Mouse (Mus musculus) intestine, embryonic 15.5 days (tissue): ENCODE data around the gene Erich4. TPM values are rescaled to one million over a fixed set of nuclear protein-coding genes. Genes with fewer than 3 reads are reported as not detected.

Experiments used
- ATAC-seq: fragments of 200-750 bp; cut with Nextera tagmentation; 2 replicates; pipeline ENCODE4 v1.8.0; 2017; ENCODE audit warnings: moderate TSS enrichment, moderate library complexity
- H3K27ac ChIP-seq: fragments of 300-500 bp; sonication (generic); 2 replicates; pipeline ENCODE4 v1.5.1; 2015; ENCODE audit warnings: mild to moderate bottlenecking, inconsistent platforms
- H3K27me3 ChIP-seq: fragments of 300-500 bp; sonication (generic); replicated peaks from 2 replicates; pipeline ENCODE4 v1.6.1; 2015; ENCODE audit warnings: inconsistent platforms
- H3K36me3 ChIP-seq: fragments of 300-500 bp; sonication (generic); 2 replicates; pipeline ENCODE4 v1.6.1; 2015; ENCODE audit warnings: inconsistent platforms
- H3K4me1 ChIP-seq: fragments of 300-500 bp; sonication (generic); replicated peaks from 2 replicates; pipeline ENCODE4 v1.6.1; 2015; ENCODE audit warnings: inconsistent platforms
- H3K4me2 ChIP-seq: fragments of 300-500 bp; sonication (generic); replicated peaks from 2 replicates; pipeline ENCODE4 v1.6.1; 2015; ENCODE audit warnings: mild to moderate bottlenecking, inconsistent platforms
- H3K4me3 ChIP-seq: fragments of 300-500 bp; sonication (generic); replicated peaks from 2 replicates; pipeline ENCODE4 v1.5.1; 2015; ENCODE audit warnings: inconsistent platforms
- H3K9ac ChIP-seq: fragments of 300-500 bp; sonication (generic); 2 replicates; pipeline ENCODE4 v1.6.1; 2015; ENCODE audit warnings: inconsistent platforms
- H3K9me3 ChIP-seq: fragments of 300-500 bp; sonication (generic); 2 replicates; pipeline ENCODE4 v1.6.1; 2016; ENCODE audit warnings: inconsistent platforms
- WGBS: fragments of 180-500 bp; shearing (Covaris S2); methylation state at CpG from one replicate; pipeline ENCODE4 v1.1.7; 2015; 5-methylcytosine and 5-hydroxymethylcytosine counted together
- polyA plus RNA-seq: library from polyadenylated mRNA; unstranded; fragments of >200 nt; fragmentation: Nextera tagmentation; extraction: Ambion mirVana; gene quantifications from 2 replicates; pipeline ENCODE4 v1.2.1, GENCODE M21; 2015

Gene Erich4
- polyA plus RNA-seq, 1 experiment from 2014 or later = 13.3 TPM

- no peak for ATAC-seq
- H3K4me1 ChIP-seq = peaks cover 11% of the 10 kb centered on the region; the same call in 1 of the 2 replicates
- H3K4me2 ChIP-seq = peak overlapping the region; percentile 59
- H3K36me3 ChIP-seq = no peaks in the 10 kb centered on the region
- H3K4me3 ChIP-seq = peak overlapping the region; percentile 58
- peak overlapping the region; percentile 28; the same call in 1 of the 2 replicates for H3K27ac ChIP-seq
- H3K9me3 ChIP-seq = no peaks in the 10 kb centered on the region
- H3K9ac ChIP-seq = peak overlapping the region; percentile 45
- H3K27me3 ChIP-seq = no peaks in the 10 kb centered on the region
- WGBS = 16% methylated on average over 5 of the region's 5 CpGs
These were observed 4.0 kb upstream of the Erich4 start for GRCm38 (mm10) chr7:25619722-25619991.

GRCm38 (mm10) chr7:25618865-25619721 lies 3.4 kb upstream of the Erich4 start, which contains the start of gene Dmac2:
Gene Dmac2, plus strand, starts transcription at chr7:25619414.
- H3K4me2 ChIP-seq = peak within 1 kb of the TSS; percentile 59
- H3K27ac ChIP-seq = peak within 1 kb of the TSS; percentile 28; the same call in 1 of the 2 replicates
- no peaks in the 10 kb centered on the region for H3K36me3 ChIP-seq
- 1% methylated on average over 53 of the region's 53 CpGs for WGBS
- peaks cover 11% of the 10 kb centered on the region; the same call in 1 of the 2 replicates for H3K4me1 ChIP-seq
- peak; percentile 92 for ATAC-seq
- H3K9me3 ChIP-seq = no peaks in the 10 kb centered on the region
- peak within 1 kb of the TSS; percentile 58 for H3K4me3 ChIP-seq
- peak within 1 kb of the TSS; percentile 45 for H3K9ac ChIP-seq
- H3K27me3 ChIP-seq = no peaks in the 10 kb centered on the region

GRCm38 (mm10) chr7:25617376-25618160 lies 1.9 kb upstream of the Erich4 start:
- Histone ChIP-seq H3K9ac (no peak overlapping the region), H3K4me3 (no peak overlapping the region), H3K4me1 (peaks cover 11% of the 10 kb centered on the region; the same call in 1 of the 2 replicates), H3K27ac (no peak overlapping the region), H3K27me3 (no peaks in the 10 kb centered on the region), H3K4me2 (no peak overlapping the region), H3K36me3 (no peaks in the 10 kb centered on the region), H3K9me3 (no peaks in the 10 kb centered on the region)
- no peak for ATAC-seq
- 85% methylated on average over 10 of the region's 10 CpGs for WGBS

DNA sequence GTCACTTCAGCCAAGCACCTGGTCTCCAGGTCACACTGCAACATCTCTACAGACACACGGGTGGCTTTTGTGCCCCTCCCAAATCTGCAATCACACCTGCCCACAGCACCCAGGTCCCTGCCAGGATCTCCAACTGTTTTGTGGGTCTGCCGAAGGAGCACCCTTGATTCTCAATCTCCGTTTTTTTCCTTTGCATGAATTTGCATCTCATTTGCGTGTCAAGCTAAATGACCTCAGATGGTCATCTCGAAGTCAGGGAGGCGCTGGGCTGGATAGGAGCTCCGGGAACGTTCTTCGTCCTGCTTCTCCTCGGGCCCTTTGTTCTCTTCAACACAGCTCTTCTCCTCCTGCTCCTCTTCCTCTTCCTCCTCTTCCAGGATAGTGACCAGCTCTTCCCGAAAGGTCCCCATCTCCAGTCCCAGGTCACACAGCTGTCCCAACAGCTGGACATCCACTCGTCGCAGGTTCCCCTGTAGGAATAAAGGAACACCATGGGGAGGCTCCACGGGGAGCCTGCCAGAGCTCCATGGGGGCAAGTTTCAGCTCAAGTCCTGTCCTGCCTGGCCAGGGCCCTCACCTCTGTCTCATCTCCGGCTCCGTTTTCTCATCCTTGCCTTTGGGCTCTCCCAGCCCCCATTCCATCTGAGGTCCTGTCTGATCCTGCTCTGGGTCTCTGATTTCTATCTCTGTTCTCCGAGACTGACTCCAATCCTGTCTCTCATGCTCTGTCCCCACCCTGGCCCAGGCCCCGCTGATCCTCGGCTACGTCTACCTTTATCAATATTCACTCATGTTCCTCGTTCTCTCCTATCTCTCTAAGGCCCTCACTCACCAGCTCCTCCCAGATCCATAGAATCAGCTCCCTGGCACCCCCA lies 624 bp downstream of the Erich4 start:
- no peak overlapping the region for H3K4me3 ChIP-seq
- no peaks in the 10 kb centered on the region for H3K36me3 ChIP-seq
- peak; percentile 24 for ATAC-seq
- H3K9ac ChIP-seq = no peak overlapping the region
- WGBS = 71% methylated on average over 21 of the region's 21 CpGs
- peak overlapping the region; percentile 66 for H3K27ac ChIP-seq
- H3K27me3 ChIP-seq = no peaks in the 10 kb centered on the region
- H3K4me2 ChIP-seq = peak overlapping the region; percentile 36
- peaks cover 9% of the 10 kb centered on the region; the same call in 1 of the 2 replicates for H3K4me1 ChIP-seq
- no peaks in the 10 kb centered on the region for H3K9me3 ChIP-seq

DNA sequence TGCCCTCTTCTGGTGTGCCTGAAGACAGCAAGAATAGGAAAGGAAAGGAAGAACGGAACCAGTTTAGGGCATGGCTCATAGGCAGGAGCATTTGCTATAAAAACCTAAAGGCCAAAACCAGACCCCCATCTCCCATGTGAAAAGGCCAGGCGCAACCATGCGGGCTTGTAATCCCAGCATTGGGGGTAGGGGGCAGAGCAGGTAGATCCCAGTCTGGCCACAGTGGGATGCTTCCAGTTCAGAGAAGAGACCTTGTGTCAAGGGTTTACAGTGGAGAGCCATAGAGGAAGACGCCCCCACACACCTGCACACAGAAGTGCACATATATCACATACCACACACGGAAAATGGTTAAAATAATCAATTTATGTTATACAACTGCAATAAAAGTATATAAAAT lies 1.6 kb downstream of the Erich4 start:
- Histone ChIP-seq H3K4me1 (0 out of 2 replicates have a peak, but pooled peaks cover 6% of the 10 kb centered on the region), H3K4me2 (no peak overlapping the region), H3K4me3 (no peak overlapping the region), H3K27ac (no peak overlapping the region), H3K9me3 (no peaks in the 10 kb centered on the region), H3K27me3 (no peaks in the 10 kb centered on the region), H3K36me3 (no peaks in the 10 kb centered on the region), H3K9ac (no peak overlapping the region)
- 87% methylated on average over 5 of the region's 5 CpGs for WGBS
- ATAC-seq = no peak

DNA sequence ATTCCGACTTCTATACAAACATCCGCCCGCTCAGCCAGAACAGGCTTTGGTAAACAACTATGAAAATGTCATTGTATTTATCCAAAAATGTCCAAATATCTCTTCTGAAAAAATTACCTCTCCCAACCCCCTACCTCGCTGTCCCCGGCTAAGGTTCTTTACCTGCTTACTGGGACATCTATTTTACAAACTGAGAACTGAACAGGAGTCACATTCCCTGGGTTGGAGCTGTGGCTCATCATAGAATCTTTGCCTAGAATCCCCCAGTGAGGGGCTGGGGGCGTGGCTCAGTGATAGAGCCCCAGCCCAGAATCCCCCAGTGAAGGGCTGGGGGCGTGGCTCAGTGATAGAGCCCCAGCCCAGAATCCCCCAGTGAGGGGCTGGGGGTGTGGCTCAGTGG lies 4.2 kb downstream of the Erich4 start:
- H3K4me1 ChIP-seq = 0 out of 2 replicates have a peak, but pooled peaks cover 4% of the 10 kb centered on the region
- H3K9me3 ChIP-seq = no peaks in the 10 kb centered on the region
- H3K4me2 ChIP-seq = no peak overlapping the region
- H3K9ac ChIP-seq = no peak overlapping the region
- no peak for ATAC-seq
- H3K36me3 ChIP-seq = no peaks in the 10 kb centered on the region
- H3K27ac ChIP-seq = no peak overlapping the region
- WGBS = 38% methylated on average over 7 of the region's 7 CpGs
- no peak overlapping the region for H3K4me3 ChIP-seq
- H3K27me3 ChIP-seq = no peaks in the 10 kb centered on the region

DNA sequence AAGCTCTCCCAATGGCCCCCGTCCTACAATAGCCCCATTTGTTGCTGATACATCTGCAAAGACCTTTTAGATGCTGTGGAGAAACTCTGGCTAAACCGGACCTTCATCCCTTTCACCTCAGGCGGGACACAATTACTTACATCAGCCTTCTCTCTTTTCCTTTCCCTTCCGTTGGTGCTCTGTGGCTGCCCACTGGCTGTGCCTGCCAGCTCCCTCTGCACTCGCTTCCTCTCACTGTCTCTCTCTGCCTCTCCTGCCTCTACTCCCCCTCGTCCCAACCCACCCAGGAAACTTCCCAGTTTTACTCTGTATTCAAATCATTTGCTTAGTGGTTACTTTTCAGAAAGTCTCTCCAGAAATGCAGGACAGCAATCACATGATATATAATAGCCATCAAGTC lies 5.6 kb downstream of the Erich4 start:
- Histone ChIP-seq H3K9me3 (no peaks in the 10 kb centered on the region), H3K4me3 (no peak overlapping the region), H3K4me2 (no peak overlapping the region), H3K27me3 (no peaks in the 10 kb centered on the region), H3K27ac (no peak overlapping the region), H3K36me3 (no peaks in the 10 kb centered on the region), H3K9ac (no peak overlapping the region), H3K4me1 (no peaks in the 10 kb centered on the region)
- no peak for ATAC-seq
- 36% methylated on average over 6 of the region's 6 CpGs for WGBS

DNA sequence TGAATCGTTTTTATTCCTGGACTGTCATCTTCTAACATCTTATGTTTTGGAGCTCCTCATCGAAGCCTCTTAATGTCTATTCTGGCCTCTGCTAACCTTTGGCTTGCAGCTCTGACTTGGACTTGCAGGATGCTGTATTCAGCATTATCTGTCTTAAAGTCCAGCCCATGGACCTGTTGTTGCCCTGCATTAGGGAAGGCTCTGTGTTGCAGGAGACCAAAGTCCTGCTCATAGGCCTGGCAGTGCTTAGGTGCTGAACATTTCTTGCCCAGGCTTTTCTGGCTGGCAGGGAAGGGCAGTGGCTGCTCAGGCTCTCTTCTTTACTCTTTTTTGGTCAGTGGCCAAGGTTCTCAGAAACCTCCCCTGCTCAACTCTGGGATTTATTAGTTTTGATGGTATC lies 8.5 kb downstream of the Erich4 start:
- Histone ChIP-seq H3K36me3 (no peaks in the 10 kb centered on the region), H3K4me2 (no peak overlapping the region), H3K9ac (no peak overlapping the region), H3K9me3 (no peaks in the 10 kb centered on the region), H3K4me3 (no peak overlapping the region), H3K27me3 (no peaks in the 10 kb centered on the region), H3K27ac (no peak overlapping the region), H3K4me1 (no peaks in the 10 kb centered on the region)
- ATAC-seq = no peak
- 73% methylated on average over 2 of the region's 2 CpGs for WGBS

GRCm38 (mm10) chr7:25606625-25607063 lies 9.0 kb downstream of the Erich4 start:
- no peaks in the 10 kb centered on the region for H3K27me3 ChIP-seq
- no peak overlapping the region for H3K27ac ChIP-seq
- H3K4me1 ChIP-seq = no peaks in the 10 kb centered on the region
- H3K9ac ChIP-seq = no peak overlapping the region
- no peaks in the 10 kb centered on the region for H3K9me3 ChIP-seq
- no peak overlapping the region for H3K4me2 ChIP-seq
- WGBS = 81% methylated on average over 4 of the region's 4 CpGs
- ATAC-seq = no peak
- no peaks in the 10 kb centered on the region for H3K36me3 ChIP-seq
- H3K4me3 ChIP-seq = no peak overlapping the region

DNA sequence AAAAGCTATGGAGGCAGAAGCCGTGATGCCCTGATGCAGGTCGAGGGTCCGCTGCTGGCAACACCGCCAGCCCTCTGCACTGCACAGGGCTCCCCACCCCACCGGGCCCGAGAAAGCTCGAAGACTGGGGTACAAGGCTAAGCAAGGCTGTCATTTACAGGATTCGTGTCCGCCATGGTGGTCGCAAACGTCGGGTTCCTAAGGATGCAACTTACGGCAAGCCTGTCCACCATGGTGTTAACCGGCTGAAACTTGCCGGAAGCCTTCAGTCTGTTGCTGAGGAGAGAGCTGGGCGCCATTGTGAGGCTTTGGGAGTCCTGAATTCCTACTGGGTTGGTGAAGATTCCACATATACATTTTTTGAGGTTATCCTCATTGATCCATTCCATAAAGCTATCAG lies 14.3 kb downstream of the Erich4 start:
- Histone ChIP-seq H3K27me3 (no peaks in the 10 kb centered on the region), H3K4me3 (no peak overlapping the region), H3K4me1 (no peaks in the 10 kb centered on the region), H3K9me3 (no peaks in the 10 kb centered on the region), H3K4me2 (no peak overlapping the region), H3K9ac (no peak overlapping the region), H3K27ac (no peak overlapping the region), H3K36me3 (no peaks in the 10 kb centered on the region)
- ATAC-seq = no peak
- 86% methylated on average over 16 of the region's 16 CpGs for whole genome bisulfite sequencing

GRCm38 (mm10) chr7:25600666-25601065 lies 15.0 kb downstream of the Erich4 start:
- no peaks in the 10 kb centered on the region for H3K27me3 ChIP-seq
- no peaks in the 10 kb centered on the region for H3K36me3 ChIP-seq
- H3K27ac ChIP-seq = no peak overlapping the region
- H3K4me1 ChIP-seq = no peaks in the 10 kb centered on the region
- H3K4me2 ChIP-seq = no peak overlapping the region
- no peak overlapping the region for H3K4me3 ChIP-seq
- no peak for ATAC-seq
- H3K9ac ChIP-seq = no peak overlapping the region
- 82% methylated on average over 11 of the region's 11 CpGs for WGBS
- H3K9me3 ChIP-seq = no peaks in the 10 kb centered on the region

DNA sequence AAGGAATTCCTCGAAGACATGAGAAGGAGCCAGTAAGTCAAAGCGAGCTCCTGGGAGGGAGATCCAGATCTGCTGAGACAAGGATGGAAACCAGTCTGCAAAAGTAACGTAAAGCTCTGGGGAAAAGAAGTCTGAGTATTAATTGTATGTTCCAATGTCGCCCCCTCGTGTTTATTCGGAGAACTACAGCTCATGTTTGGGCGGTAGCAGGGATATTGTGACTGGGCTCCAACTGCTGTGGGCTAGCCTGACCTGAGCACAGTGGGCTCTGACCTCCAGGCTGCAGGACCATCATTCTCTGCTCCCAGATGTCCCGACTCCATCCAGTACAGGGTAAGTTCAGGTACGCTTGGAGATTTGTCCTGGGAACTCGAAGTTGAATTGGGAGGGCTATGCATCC lies 16.0 kb downstream of the Erich4 start:
- 9% methylated on average over 10 of the region's 10 CpGs for WGBS
- Histone ChIP-seq H3K27ac (no peak overlapping the region), H3K9ac (no peak overlapping the region), H3K4me3 (no peak overlapping the region), H3K4me2 (no peak overlapping the region), H3K36me3 (no peaks in the 10 kb centered on the region), H3K27me3 (no peaks in the 10 kb centered on the region), H3K9me3 (no peaks in the 10 kb centered on the region), H3K4me1 (no peaks in the 10 kb centered on the region)
- ATAC-seq = peak; percentile 55
